Mouse (Mus musculus): ENCODE data around the gene Ttc3. TPM values are rescaled to one million over a fixed set of nuclear protein-coding genes. Genes with fewer than 3 reads are reported as not detected.
"Not testable (repeated sequence)": the region's sequence is repeated elsewhere in the genome, so short reads cannot be mapped to it uniquely, and the experiment has no call there.

Gene Ttc3
- total RNA-seq, 2 experiments from 2014 or later, result 806 to 836 TPM

DNA sequence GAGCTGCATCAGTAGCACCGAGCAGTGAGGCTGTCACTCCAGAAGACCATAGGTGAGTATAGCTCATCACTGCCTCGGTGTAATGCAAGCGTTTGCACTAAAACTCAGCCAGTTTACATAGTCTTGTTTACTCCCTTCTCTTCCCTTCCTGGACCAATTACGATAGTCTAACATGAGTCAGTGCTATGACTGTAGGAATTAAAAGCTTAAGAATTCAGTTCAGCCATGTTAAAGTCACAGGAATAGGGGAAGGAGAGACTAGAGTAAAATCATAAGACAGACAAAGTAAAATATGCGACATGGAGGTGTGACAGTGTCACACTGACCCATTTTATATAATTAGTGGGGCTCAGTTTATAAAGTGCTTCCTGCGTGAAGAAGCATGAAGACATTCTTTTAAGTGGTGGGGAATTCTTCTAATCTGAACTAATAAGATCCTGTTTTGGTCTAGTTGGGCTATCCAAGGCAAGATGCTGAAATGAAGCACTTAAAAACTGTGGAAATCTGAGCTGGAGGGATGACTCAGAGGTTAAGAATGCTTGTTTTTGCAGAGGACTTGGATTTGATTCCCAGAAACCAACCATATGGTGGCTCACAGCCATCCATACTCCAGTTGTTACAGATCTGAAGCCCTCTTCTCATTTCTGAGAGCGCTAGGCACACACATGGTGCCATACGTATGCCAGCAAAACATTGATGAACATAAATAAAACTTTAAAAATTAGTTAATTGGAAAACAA is 65.2 kb downstream of the Ttc3 start:
- no peak for DNase-seq

DNA sequence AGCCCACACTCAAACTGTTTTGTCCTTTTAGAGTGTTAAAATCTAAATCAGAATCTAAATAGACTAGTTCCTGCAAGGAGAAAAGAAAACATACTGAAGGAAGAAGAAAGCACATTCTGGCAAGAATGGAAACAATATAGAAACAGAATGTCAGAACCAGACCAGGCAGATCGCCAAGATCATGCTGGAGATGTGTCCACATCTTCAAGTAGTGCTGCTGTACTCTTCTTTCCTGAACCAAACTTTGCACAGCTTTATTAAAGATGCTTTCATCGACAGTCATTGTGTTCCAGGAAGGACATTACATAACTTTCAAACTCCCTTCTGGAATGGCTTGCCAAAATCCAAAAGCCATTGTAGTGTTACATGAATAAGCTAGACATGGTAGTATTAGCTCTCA is 66.4 kb downstream of the Ttc3 start:
- DNase-seq, result no peak

DNA sequence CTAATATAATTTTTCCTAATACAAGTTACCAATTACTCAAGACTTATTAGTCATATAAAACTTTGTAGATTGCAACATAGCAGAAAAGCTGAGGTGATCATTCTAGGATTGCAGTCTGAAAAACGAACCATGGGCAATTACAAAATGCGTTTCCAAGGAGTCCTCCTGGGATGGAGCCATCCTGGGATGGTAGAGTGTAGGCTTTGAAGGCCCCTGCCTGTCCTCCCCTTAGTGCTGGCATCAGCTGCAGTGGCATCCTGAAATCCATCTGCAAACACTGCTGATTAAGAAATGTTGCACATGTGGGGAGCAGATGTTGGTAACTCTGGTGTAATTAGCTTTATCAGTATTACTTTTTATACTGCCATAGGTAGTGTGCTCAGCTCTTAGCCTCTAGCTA is 70.9 kb downstream of the Ttc3 start:
- DNase-seq, result no peak

DNA sequence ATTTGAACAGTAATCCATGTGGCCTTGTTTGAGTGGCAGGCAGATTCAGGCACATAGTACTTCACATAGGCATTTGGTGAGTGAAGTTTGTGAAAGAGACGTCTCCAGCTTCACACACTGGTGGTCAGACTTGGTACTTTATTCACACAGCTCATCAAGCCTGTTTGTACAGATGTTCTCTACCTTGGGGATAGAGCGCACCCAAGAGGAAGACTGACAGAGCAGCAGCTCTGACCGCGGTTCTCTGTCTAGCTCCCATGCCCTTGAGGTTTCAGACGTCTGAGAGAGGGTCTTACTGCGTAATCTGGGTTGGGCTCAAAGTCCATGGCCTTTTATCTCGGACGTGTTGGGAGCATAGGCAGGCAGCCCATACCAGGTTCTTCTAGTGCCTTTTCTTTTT is 78.7 kb downstream of the Ttc3 start:
- no peak for DNase-seq

DNA sequence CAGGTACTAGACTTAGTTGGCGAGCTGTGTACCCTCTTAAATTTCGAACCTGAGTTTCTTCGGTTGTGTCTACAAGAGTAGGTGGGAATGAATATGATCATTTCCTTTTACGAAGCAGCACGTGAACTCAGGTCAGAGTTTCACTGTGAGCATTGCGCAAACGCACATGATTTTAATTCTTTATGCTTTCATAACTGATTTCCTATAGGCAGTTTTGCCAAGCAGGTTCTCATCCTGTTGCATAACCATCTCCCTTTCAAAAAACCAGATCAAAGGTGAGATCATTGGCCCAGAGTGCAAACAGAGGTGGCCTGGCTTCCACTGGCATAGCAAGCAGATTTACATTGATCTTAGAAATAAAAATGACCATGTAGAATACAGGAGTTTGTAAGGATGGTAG is 79.2 kb downstream of the Ttc3 start:
- DNase-seq, result no peak

DNA sequence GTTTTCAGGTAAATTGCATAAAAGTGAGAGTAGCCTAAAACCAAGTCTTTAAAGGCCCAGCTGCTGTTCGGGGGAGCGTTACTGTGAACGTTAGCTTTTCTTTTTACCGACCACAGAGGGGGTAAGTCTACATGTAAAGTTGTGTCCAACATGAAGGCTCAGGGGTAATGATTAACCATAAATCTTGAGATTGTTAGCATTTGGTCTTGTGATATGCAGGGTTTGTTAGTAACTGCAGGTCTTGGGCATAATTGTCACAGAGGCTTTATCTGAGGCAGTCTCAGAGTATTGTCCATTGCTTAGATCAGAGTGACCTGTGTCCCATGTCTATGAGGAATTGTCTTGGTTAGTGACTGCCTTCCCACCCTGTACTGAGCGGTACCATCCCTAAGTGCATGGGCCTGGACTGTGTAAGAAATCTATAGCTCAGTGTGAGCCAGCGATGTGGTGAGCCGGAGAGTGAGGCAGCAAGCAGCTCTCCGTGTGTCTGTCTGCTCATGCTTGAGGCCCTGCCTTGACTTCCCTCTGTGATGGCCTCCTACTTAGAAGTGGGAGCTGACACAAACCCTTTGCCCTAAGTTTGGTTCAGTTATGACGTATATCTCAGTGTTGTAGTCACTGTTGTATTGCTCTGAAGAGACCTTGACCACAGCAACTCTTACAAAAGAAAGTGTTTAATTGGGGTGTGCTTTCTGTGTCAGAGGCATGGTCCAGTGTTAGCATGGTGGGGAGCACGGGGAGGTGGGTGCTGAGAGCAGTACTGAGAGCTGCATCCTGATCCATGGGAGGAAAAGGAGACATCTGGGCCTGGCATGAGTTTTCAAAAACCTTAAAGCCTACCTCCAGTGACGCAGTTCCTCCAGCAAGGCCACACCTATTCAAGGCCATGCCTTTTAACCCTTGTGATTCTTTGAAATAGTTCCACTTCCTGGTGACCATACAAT is 81.4 kb downstream of the Ttc3 start:
- DNase-seq, result no peak

DNA sequence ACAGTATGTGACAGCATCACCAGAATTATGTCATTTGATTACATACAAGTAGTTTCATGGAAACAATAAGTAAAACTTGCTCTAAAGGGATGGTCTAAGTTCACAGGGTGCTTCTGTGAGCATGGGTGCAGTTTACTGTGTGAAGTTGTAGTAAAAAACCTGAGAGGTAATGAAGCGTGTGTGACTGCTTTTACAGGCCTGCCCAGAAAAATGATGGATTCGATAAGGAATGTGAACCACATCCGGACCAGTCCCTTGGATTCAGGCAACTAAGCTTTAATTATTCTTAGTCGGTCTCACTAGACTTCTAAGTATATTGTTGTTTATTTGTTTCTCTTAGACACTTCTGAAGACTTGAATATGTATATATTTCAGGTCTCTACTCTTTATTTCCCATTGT is 82.3 kb downstream of the Ttc3 start:
- no peak for DNase-seq

DNA sequence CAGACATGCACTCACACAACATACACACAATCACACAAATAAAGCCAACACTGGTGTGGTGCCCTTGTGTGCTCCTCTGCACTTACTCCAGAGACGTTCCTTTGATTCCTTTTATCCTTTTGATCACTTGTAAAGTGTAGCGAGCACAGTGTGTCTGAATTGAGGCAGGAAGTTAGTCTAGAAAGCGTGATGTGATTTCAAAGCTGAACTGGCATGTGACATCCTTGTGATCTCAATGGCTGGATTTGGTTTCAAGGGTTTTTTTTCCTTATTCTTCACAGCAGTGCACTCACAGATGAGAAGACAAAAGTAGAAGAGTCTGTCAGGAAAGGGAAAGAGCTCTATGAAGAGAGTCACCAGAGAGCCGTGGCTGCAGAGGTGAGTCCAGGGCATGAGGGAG is 83.7 kb downstream of the Ttc3 start:
- DNase-seq, result no peak

DNA sequence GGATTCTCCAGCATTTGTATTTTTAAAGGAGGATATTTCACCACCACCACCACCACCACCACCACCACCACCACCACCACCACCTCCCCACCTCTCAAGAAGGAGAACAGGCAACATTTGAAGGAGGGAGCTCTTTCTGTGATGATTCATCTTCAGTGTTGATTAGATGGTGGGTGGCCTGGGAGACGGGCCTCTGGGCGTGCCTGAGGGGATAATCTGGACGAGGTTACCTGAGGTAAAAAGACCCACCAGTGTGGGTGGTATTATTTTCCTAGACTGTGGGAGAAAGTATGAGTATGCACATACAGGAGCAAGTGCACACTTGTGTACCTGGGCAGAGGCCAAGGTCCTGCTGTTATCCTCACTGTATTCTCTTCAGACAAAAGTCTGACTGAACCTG is 93.6 kb downstream of the Ttc3 start:
- DNase-seq, result no peak

DNA sequence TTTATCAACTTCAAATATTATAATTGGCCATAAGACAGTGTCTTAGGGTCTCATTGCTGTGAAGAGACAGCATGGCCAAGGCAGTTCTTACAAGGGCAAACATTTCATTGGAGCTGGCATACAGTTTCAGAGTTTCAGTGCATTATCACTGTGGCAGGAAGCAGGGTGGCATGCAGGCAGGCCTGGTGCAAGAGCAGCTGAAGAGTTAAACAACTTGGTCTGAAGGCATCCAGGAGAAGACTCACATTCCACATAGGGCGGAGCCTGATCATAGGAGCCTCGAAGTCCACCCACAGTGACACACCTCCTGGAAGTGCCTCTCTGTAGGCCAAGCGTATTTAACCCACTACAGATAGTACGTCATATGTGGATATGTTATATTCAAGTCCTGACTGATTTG is 95.5 kb downstream of the Ttc3 start:
- DNase-seq, result no peak

DNA sequence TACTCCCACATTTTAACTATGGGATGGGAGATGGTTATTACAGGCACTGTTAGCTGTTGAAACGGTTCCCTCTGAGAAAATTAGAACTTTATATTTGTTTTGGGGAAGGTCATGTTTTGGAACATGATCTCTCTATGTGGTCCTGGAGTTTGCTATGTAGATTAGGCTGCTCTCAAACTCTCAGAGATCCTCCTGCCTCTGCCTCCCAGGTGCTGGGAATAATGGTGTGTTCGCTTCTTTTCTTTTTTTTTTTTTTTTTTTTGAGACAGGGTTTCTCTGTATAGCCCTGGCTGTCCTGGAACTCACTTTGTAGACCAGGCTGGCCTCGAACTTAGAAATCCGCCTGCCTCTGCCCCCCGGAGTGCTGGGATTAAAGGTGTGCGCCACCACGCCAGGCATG is 95.9 kb downstream of the Ttc3 start:
- DNase-seq, result not testable (repeated sequence)

DNA sequence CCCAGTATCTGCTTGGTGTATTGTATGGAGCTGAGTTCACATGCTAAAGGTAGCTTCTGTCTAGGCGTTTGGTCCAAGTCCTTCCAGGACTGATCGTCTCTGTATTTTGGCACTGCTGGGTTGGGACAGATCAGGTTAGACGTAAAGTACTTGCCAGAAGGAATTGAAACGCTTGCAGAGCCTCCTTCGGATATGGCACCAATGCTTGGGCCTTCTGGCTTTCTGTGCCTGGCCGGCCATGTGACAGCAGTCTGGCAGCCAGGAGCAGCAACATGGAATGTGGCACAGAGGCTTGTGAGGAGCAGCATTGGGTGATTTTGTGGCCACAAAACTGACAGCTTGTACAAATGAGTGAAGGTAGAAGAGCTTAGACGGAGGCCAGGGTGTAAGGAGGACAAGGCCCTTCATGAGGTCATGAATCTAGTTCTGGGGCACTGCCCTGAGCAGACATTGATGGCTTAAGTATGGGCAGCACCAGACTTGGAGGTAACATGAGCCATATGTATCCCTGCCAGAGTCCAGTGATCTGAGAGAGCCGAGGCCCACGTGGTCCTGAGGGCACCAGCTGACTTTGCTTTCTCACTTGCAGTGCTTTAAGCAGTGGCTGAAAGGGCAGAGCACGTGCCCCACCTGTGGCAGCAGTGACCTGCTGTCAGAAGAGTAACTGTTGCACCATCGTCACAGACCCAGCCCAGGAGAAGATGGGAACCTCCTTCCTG is 97.1 kb downstream of the Ttc3 start:
- DNase-seq, result no peak

DNA sequence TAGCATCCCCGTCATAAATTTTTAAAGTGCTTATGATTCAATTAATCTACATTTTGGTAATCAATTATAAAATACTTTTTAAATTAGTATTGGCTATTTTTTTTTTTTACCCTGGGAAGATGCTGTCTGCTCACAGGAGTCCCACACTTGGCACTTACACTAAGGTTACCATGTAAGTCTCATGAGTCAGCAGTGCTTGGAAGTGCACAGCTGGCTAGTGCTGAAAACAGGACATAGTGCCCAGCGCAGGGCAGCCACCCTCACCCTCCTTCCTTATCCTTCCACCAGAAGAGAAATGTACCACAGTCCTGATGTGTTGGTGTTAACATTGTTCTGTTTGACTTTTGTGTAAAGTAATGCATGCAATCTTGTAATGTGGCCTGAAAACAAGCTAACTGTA is 98.0 kb downstream of the Ttc3 start:
- no peak for DNase-seq

DNA sequence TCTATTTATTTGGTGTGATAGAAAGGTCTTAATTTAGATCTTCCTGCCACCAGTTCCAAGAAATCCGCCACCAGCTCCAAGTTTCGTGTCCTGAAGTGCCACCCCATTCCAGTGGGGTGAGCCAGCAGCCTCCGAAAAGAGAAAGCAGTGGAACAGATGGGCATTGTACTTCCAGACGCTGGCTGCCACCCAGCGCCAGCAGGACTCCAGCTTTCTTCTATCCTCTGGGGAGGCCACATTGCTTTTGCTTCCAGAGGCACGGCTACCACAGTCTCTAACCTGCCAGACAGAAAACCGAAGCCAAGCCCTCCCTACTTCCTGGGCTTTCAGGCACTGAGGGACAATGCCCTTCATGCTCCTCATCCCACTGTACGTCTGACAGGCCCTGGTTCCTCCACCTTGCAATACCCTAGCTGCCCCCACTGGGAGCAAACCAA is 102.1 kb downstream of the Ttc3 start:
- peak; percentile 72 to 83 for DNase-seq

DNA sequence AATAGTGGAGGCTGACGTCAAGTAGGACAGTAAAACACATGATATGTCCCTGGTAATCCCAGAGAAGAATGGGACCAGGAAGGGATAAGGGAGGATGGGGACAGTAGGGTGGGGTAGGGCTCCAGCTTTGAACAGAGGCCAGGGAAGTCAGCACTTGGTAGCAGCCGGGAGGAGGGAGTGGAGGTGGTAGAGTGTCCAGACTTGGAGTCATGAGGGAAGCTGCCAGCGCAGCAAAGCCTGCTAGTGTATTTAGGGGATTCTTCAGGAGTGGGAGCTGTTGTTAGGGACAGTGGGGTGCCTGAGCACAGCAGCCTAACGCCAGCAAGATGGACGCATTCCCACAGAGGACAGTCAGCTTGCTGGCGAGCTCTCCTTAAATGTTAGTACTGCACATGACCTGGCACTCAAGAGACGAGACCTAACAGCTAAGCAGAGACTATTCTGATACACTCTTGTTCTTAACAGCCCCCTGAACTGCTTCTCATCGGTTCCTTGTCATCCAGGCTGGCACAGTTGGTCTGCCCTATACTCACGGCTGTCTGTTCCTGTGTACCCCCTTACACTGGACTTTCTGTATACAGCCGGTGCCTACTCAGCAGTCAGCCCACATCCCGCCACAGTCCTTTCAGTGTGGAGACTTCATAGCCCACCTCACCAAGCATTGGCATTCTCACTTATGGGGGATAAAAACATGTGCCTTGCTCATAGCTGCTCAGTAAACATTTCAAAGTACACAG is 102.8 kb downstream of the Ttc3 start:
- peak; percentile 32 to 38 for DNase-seq

DNA sequence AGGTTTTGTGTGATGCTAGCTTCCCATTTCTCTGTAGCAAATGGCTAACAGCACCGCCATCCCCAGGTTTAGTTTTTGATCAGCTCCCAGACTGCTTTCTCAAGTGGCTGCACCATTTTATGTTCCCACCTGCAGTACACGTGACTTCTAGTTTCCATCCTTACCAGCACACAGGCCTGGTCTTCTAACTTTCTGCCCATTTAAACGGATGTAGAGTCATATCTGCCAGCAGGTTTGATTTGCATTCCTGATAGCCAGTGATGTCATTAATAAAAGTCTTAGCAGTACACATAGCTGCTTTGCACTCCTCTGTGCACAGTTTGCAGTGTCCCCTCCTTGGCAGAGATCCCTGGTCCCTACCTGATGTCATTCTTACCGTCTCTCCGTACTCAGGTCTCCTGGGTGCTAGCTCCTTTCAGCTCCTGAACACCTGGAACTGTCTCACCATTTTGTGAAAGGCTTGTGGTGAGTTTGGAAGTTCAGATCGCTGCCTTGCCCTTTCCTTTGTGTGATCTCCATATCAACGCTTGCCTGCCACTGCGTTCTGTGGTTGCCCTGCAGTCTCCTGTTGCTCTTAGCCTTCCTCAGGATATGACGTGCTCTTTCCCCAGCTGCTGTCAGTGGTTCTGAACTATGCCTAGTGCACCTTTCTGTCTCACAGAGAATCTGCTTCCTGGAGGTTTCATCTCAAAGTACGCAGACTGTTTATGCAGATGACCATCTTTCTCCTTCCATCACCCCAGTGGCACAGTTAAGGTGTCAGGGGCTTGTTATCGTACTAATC is 114.5 kb downstream of the Ttc3 start:
- no peak for DNase-seq

DNA sequence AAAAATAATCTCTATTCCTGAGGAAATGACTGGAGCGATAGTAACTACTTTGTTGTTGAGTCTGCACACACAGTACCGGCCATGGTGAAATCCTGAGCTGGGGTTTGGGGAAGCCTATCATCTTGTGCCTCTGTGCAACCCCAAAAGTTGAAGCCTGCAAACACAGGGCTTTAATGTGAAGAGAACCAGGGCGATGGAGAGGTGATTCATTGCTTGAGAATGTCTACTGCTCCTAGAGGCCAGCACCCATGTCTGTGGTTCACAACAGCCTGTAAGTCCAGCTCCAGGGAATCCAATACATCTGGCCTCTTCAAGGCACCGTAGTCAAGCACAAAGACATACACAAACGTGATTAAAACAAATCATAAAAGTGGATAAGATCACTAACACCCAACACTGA is 116.9 kb downstream of the Ttc3 start:
- no peak for DNase-seq

DNA sequence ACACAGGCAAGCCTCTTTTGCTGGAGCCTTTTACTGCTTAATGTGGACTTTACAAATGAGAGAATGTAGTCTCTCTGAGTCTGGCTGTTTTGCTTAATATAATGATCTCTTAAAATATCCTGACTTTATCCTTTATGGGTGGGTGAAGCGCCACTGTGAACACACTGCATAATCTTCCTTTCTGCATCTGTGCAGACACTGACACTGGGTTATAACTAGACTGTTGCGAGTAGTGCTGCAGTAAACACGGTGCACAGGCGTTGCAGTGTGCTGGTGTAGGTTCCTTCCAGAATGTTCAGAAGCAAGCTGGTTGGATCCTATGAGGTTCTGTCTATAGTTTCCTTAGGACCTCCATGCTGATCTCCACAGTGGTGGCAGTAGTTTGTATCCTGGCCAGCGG is 118.9 kb downstream of the Ttc3 start:
- DNase-seq, result no peak

DNA sequence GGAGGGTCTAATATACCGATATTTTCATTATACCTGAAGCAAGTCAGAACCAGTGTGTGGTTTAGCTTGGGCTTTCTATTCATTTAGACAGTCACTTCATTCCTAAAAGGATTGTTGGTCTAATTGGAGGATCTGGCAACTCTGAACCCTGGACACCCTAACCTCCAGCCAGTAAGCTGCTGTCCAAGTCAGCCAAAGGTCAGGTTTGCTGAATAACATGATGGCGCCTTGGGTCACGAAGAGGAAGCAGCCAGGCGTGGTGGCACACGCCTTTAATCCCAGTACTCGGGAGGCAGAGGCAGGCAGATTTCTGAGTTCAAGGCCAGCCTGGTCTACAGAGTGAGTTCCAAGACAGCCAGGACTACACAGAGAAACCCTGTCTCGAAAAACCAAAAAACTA is 126.8 kb downstream of the Ttc3 start:
- not testable (repeated sequence) for DNase-seq

DNA sequence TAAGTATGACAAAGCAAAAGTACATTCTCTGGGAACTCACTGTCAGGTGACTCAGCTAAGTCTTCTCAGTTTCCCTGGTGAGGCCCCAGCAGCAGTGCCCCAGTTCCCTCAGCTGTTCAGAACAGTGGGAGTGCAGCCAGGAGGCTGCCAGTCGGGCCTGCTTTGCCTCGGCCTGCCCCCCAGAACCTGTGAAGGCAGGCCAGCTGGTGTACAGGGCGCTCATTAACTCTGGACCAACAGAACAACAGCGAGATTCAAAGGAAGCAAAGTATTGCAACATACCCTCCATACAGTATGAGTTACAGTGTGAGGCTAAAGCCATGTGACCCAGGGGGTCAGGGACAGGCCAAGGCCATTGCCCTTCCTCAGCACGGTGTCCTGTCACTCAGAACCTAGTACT is 127.5 kb downstream of the Ttc3 start:
- DNase-seq, result peak; percentile 51 to 54

DNA sequence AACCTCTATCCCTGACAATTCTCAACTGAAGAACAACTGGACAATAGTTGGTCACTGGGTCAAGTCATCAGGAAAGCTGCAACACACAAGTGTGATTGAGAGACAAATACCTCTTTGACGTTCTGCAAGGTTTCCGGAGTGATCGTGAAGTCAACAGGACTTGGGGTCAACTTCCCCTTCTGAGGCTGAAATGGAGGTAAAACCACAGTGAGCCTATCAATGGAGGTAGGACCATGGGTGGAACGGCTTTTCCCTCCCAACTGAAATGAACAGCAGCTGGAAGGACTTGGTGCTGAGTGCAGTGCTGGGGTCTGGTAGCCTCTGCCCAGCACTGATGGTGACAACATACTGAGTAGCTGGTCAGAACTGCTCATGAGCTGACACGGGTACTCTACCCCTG is 133.8 kb downstream of the Ttc3 start:
- DNase-seq, result no peak

DNA sequence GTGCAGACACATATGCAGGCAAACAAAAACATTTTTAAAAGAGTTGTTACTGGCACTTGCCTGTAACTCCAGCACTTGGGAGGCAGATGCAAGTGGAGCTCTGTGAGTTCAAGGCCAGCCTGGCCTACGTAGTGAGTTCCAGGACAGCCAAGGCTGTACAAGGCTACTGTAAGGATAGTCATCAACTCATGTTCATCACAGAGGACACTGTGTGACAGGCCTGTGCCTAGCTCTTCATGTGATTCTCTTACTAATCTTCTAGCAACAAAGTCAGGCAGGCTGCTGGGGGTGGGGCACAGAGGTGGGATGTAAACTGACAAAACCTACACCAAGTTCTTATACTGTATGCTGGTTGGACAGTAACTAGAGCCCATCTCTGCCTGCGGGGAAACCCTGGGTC is 136.7 kb downstream of the Ttc3 start:
- no peak for DNase-seq
